Mouse (Mus musculus): ENCODE measurements around the gene Cdr2.

GRCm38 (mm10) chr7:120974001-120974400, 8.1 kb downstream of the Cdr2 start:
- no peak for TF ChIP-seq EP300 (IDR thresholded peaks at IDR 0.05; ENCODE audit: low read depth)
- no peak for TF ChIP-seq CTCF (IDR thresholded peaks at IDR 0.05; ENCODE audit: low read depth)

All from liver, postnatal 0 days (tissue).